Mouse (Mus musculus) spleen, postnatal 36 days (tissue): ENCODE data around the gene Tmem170b.

Experiments used
- DNase-seq, 2 experiments: peaks; one replicate each; pipeline ENCODE4 v3.0.0; 2022; ENCODE audit warnings: low spot score in 2 of 2, mixed read lengths in 1 of 2

Gene Tmem170b

GRCm38 (mm10) chr13:41605099-41606010 is at the start of gene Tmem170b:
TSS of gene Tmem170b (plus strand) at chr13:41605907.
- DNase-seq, result peak; percentile 96 to 97

GRCm38 (mm10) chr13:41561024-41561423 is 44.7 kb upstream of the Tmem170b start:
- no peak for DNase-seq

GRCm38 (mm10) chr13:41568421-41568820 is 37.3 kb upstream of the Tmem170b start:
- DNase-seq, result no peak

- DNase-seq, result no peak
Measured at GRCm38 (mm10) chr13:41568926-41569325, 36.8 kb upstream of the Tmem170b start.

DNA sequence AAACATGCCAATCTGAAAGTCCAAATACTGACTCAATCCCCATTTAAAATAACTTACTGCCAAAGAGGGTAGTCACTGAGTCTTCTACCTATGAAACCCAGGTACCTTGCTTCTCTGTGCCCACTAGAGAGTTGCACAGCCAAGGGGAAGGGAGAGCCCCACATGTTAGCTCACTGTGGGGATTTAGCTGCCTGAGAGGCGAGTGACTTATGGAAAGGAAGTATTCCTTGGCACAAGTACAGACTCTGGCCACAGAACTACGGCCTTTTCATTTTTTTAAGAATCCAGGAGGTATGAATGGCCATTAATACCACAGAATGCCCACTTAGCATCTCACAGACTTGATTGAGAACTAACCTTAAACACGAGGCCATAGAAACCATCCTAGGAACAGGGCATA is 35.9 kb upstream of the Tmem170b start:
- DNase-seq, result no peak

DNA sequence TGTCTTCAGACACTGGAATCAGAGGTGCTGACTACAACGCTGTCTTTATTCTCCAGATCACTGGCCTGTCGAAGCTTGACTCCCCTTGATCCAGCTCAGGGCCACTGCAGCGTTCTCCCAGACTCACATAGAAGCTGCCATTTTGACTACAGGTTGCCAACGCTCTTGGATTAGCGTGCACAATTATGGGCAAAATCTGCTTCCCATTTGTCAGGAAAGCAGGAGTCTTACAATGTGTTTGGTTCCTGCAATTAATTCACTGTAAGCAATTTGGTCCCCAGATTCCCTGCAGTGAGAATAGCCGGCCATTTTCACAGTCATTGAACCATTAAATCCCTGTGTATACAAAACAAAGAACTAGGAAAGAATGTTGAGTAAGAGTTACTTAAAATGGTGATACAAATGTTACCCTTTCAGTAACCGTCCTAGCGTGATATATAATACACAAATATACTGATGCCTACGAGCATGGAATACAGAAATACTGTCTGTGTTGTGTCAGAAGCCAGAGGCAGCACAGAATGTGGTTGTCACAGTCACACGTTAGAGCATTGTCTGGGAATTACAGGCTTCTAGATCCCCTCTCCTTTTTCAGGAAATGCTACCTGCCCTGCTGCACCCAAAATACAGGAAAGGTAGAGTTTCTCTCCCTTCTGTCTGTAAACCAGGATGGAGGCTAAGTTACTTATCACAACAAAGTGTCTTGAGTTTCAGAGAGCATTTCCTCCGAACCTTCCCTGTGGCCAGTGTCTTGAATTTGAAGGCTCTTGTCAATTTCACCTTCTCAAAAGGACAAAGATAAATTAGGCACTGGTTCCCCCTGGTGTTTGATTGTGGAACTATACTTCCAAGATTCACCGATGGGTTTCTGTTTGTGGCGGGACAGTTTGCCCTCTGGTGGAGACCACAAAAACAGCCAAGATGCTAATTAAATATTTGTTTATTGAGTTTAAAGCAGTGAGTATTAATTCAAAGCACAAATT is 34.0 kb upstream of the Tmem170b start:
- peak; percentile 82 to 90 for DNase-seq

DNA sequence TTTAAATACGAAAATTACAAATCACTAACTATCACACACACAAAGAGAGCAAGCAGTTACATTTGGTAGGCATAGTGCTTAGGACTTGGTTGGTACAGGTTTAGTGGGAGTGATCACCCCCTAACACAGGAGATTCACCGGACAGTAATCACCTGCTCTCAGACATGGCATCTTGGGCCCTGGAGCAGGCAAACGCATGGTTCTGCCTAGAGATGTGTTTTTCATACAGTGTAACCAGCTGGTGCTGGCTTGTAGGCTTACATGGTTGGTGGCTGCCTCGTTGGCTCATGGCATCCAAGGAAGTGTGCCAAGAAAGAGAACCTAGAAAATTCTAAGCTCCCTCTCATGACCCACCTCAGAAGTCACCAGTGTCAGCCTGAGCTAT is 33.4 kb upstream of the Tmem170b start:
- DNase-seq, result no peak

DNA sequence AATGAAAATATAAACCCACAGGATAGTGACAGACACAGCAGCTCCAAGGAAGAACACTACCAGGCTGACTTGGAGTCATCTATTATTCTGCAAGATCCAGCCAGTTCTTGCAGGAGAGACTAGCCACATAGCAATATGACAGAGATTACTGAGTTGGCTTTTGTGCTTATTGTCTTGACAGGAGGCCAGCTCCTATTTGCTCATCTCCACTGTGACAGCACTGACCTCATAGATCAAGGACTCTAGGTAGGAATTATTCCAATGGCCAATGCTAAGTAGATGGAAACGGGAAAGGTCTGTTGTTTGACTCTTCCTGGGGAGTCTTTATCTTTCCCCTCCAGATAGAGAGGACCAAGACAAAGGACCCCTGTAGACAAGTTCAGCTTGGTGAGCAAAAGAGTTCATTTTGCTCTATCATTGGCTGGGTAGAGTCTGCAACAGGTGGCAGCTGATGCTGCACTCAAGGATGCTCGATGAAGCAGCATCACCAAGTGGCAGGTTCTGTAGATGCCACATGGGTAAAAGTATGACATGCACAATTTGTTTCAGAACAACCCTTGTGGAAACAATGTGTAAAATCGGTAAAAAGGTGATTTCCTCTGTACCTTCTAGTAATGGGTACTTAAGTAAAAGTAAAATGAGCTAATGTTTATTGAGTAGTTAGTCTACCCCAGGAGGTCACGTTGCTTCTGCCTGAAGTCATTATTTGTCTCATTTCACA is 32.4 kb upstream of the Tmem170b start:
- no peak for DNase-seq

GRCm38 (mm10) chr13:41581058-41581457 is 24.6 kb upstream of the Tmem170b start:
- DNase-seq, result no peak

DNA sequence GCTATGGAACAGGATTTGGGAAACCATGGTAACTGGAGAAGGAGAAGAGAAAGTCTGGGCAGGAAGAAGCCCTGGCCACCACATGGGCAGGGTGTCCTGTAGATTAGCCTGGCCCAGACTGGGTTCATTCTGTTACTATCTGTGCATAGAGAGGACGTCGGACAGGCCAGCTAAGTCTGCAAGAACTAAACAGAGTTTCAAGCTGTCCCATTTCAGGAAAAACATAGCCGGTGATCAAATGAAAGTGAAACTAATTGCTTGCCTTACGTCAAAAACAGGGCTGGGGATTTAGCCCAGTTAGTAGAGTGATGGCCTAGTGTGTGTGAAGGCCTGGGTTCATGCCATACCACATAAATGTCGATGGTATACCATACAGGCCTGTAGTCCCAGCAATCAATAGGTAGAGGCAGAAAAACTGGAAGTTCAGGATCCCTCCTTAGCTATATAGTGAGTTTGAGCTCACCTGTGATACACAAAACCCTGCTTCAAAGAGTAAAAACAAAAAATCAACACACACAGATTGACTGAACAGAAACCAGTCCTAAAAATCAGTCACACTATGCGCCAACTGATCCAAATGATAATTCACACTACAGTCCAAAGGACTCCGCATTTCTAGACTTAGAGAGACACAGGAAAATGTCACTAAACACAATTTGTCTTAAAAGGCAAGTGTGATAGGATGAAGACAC is 21.9 kb upstream of the Tmem170b start:
- no peak for DNase-seq

GRCm38 (mm10) chr13:41584358-41584680 is 21.4 kb upstream of the Tmem170b start:
- no peak for DNase-seq

GRCm38 (mm10) chr13:41584896-41585295 is 20.8 kb upstream of the Tmem170b start:
- DNase-seq, result no peak

- DNase-seq, result peak; percentile 46 to 60
Measured at GRCm38 (mm10) chr13:41596678-41597077, 9.0 kb upstream of the Tmem170b start.

DNA sequence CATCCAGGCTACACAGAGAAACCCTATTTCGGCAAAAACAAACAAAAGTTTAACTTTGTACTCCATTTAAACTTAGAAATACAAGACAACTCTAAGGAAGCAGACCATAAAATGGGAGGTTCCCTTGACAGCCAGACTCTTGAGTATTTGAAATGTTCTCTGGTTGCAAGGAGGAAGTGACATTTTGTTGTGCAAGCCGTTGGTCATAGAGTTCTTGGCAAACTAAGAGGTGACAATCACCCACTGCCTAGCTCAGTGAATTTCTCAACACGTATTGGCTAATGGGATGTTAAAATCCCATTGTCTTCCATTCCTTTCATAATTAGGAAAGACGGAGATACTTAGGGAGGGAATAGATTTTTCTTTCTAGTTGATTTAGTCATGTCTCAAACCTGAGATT is 5.7 kb upstream of the Tmem170b start:
- DNase-seq, result peak; percentile 43 to 65

- DNase-seq, result peak; percentile 71 to 72
Measured at GRCm38 (mm10) chr13:41601056-41601455, 4.7 kb upstream of the Tmem170b start.

DNA sequence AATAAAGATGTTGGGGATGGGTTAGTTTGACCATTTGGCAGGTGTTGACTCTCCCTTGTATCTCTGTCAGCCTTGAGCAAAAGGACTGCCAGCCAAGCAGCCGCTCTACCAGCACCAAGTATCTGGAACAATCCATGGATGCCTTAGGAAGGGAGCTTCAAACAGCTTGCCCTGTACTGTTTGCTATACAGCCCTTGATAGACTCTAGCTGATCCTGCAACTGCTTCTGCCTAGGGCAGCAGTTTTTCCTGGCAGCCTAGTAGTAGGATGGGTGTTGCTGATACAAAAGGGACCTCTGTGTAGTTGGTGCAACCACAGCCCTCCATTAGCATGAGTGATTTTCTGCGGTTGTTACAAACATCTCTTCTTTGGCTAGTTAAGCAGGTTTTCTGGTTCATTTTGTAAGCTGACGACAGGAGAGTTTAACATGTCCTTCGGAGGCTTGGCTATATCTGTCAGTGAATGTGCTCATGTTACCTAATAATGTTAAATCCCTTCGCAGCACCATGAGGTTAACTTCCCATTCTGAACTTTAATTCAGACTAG is 1.7 kb upstream of the Tmem170b start:
- DNase-seq, result no peak

DNA sequence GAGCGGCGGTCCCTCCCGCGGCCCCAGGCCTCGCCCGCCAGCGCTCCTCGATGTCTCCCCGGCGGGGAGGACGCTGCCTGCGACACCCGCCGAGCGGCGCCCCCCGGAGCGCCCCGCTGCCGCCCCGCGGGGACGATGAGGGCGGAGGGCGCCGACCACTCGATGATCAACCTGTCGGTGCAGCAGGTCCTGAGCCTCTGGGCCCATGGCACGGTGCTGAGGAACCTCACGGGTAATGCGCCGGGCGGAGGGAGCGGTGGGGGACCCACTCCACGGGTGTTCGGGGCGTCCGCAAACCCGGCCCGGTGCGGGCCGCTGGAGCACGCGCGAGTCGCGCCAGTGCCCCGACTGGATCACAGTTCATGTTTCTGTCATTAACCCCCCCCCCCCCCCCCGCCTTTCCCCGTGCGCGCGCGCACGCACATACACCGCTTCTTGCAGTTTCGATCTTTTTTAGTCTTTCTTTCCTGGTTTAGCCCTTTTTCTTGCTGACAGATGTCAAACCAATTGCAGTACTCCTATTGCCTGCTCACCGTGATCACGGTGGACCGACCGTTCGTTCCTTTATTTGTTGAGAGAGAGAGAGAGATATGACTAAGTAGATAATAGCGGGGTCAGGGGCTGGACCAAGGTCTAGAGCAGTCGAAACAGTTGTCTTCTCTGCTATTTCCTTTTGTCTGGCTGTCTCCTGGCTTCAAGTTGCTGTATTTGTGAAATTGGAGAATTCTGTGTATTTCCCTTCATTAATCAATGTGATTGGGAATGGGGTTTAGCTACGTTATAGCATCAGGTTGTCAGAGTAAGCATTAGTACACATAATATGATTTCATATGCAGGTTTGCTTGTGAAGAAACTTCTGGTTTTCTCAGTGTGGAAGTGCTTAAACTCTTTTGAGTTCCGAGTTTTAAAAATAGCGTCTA is 634 bp downstream of the Tmem170b start:
- DNase-seq, result peak; percentile 43 to 56

- no peak for DNase-seq
Measured at GRCm38 (mm10) chr13:41607589-41607988, 1.9 kb downstream of the Tmem170b start.

- no peak for DNase-seq
Measured at GRCm38 (mm10) chr13:41608559-41608958, 2.9 kb downstream of the Tmem170b start.

DNA sequence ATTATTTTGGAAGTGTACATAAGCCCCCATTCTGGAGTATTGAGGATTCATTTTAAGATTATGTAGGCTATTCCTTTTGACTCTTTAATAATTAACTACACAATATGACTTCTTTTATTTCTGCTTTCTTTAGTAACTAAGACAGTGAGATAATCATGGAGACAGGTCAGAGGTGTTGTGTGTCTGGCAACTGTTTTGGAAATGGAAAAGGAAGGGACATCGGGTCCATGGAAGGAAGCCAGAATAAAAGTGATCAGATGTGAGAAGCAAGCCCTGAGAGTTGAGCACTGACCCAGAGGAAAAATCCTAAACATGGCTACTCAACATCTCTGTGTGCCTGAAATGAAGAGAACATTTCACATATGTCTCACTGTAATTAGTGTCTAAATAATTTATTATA is 5.3 kb downstream of the Tmem170b start:
- DNase-seq, result no peak
